Mouse (Mus musculus) kidney, embryonic 15.5 days (tissue): ENCODE measurements around the gene Srbd1. TPM values are rescaled to one million over a fixed set of nuclear protein-coding genes. Genes with fewer than 3 reads are reported as not detected.

ENCODE experiments used
- ATAC-seq: fragments of 200-750 bp; cut with Nextera tagmentation; replicated peaks from 2 replicates; pipeline ENCODE4 v1.8.0; 2017; ENCODE audit warnings: moderate TSS enrichment; ENCODE audit not compliant: low FRiP score
- H3K27ac ChIP-seq: fragments of 300-500 bp; sonication (generic); 2 replicates; pipeline ENCODE4 v1.5.1; 2015; ENCODE audit warnings: mild to moderate bottlenecking, inconsistent platforms
- H3K27me3 ChIP-seq: fragments of 300-500 bp; sonication (generic); 2 replicates; pipeline ENCODE4 v1.6.1; 2015; ENCODE audit warnings: inconsistent platforms
- H3K36me3 ChIP-seq: fragments of 300-500 bp; sonication (generic); 2 replicates; pipeline ENCODE4 v1.6.1; 2015; ENCODE audit warnings: inconsistent platforms
- H3K4me1 ChIP-seq: fragments of 300-500 bp; sonication (generic); 2 replicates; pipeline ENCODE4 v1.6.1; 2015; ENCODE audit warnings: inconsistent platforms
- H3K4me2 ChIP-seq: fragments of 300-500 bp; sonication (generic); 2 replicates; pipeline ENCODE4 v1.6.1; 2015; ENCODE audit warnings: moderate library complexity, mild to moderate bottlenecking, inconsistent platforms
- H3K4me3 ChIP-seq: fragments of 300-500 bp; sonication (generic); replicated peaks from 2 replicates; pipeline ENCODE4 v1.5.1; 2015; ENCODE audit warnings: mild to moderate bottlenecking, inconsistent platforms
- H3K9ac ChIP-seq: fragments of 300-500 bp; sonication (generic); 2 replicates; pipeline ENCODE4 v1.6.1; 2015; ENCODE audit warnings: mild to moderate bottlenecking, inconsistent platforms
- H3K9me3 ChIP-seq: fragments of 300-500 bp; sonication (generic); replicated peaks from 2 replicates; pipeline ENCODE4 v1.6.1; 2016; ENCODE audit warnings: inconsistent platforms
- WGBS: fragments of 180-500 bp; shearing (Covaris S2); methylation state at CpG from one replicate; pipeline ENCODE4 v1.1.7; 2015; ENCODE audit warnings: mixed read lengths; 5-methylcytosine and 5-hydroxymethylcytosine counted together
- polyA plus RNA-seq: library from polyadenylated mRNA; unstranded; fragments of >200 nt; fragmentation: Nextera tagmentation; extraction: Ambion mirVana; gene quantifications from 2 replicates; pipeline ENCODE4 v1.2.1, GENCODE M21; 2015

Srbd1 gene
- polyA plus RNA-seq, 1 experiment from 2014 or later: 21.0 TPM

- ATAC-seq: peak; percentile 78
- Histone ChIP-seq H3K4me3 (peak within 1 kb of the TSS; percentile 82), H3K9me3 (no peaks in the 10 kb centered on the region), H3K27me3 (no peaks in the 10 kb centered on the region), H3K27ac (peak within 1 kb of the TSS; percentile 100), H3K4me2 (peak within 1 kb of the TSS; percentile 97), H3K36me3 (peaks cover under 1% of the 10 kb centered on the region; the same call in 1 of the 2 replicates), H3K9ac (peak within 1 kb of the TSS; percentile 81), H3K4me1 (peaks cover 43% of the 10 kb centered on the region)
- under 1% methylated on average over 98 of the region's 115 CpGs for WGBS
These were observed 22.6 kb upstream of the Srbd1 start, which contains the start of gene Prkce for GRCm38 (mm10) chr17:86167320-86168230. Gene Prkce (plus strand): TSS chr17:86167785.

- peak; percentile 67 for ATAC-seq
- H3K4me3 ChIP-seq: peak overlapping the region; percentile 82
- peaks cover 46% of the 10 kb centered on the region for H3K4me1 ChIP-seq
- peak overlapping the region; percentile 97 for H3K4me2 ChIP-seq
- peak overlapping the region; percentile 100 for H3K27ac ChIP-seq
- no peaks in the 10 kb centered on the region for H3K27me3 ChIP-seq
- no peaks in the 10 kb centered on the region for H3K36me3 ChIP-seq
- no peaks in the 10 kb centered on the region for H3K9me3 ChIP-seq
- peak overlapping the region; percentile 81 for H3K9ac ChIP-seq
- under 1% methylated on average over 46 of the region's 46 CpGs for WGBS
These were observed 21.8 kb upstream of the Srbd1 start for GRCm38 (mm10) chr17:86166567-86167319.

DNA sequence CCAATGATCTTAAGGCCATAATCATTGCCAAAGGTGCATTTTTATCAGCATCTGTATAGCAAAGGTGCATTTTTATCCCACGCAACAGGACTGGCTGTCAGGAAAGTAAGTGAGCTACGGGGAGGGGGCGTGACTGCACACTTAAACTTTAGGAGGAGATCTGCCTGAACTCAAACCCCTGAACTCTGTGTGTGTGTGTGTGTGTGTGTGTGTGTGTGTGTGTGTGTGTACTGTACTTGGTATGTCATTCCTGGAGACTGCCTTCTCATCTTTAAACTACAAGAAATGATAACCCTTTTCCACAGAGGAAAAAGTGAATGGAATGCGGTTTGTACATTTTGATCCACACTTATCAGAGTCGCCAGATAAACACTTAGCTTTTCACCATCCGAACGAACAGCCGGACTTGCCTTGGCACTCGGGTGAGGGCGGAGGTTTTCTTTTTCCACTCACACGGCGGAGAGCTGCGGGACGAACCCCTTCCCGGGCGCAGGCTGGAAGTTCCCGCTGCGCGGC lies 21.1 kb upstream of the Srbd1 start:
- Histone ChIP-seq H3K27me3 (no peaks in the 10 kb centered on the region), H3K36me3 (no peaks in the 10 kb centered on the region), H3K9me3 (no peaks in the 10 kb centered on the region), H3K27ac (peak overlapping the region; percentile 100), H3K4me1 (peaks cover 46% of the 10 kb centered on the region), H3K4me3 (peak overlapping the region; percentile 82), H3K4me2 (peak overlapping the region; percentile 97), H3K9ac (peak overlapping the region; percentile 81)
- 2% methylated on average over 19 of the region's 19 CpGs for WGBS
- no peak for ATAC-seq

GRCm38 (mm10) chr17:86164416-86164815 lies 19.4 kb upstream of the Srbd1 start:
- no peak for ATAC-seq
- Histone ChIP-seq H3K27ac (no peak overlapping the region), H3K4me3 (no peak overlapping the region), H3K9ac (no peak overlapping the region), H3K4me1 (peaks cover 29% of the 10 kb centered on the region), H3K4me2 (no peak overlapping the region), H3K27me3 (no peaks in the 10 kb centered on the region), H3K9me3 (no peaks in the 10 kb centered on the region), H3K36me3 (no peaks in the 10 kb centered on the region)
- WGBS: 82% methylated on average over 7 of the region's 7 CpGs

DNA sequence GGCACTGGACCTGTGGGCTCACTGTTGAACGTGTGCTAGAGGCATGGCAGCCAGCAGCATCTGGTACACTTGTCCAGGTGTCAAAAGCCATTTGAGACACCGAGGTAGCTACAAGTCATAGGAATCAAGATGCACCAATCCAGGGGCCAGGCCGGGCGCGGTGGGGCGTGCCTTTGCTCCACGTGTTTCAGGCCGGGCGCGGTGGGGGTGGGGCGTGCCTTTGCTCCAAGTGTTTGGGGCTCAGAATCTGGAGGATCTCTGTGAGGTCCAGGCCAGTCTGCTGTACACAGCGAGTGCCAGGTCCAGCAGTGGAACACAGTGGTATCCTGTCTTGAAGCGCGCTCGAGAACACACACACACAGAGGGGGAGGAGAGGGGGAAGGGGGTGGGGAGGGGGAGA lies 17.7 kb upstream of the Srbd1 start:
- no peak for ATAC-seq
- no peaks in the 10 kb centered on the region for H3K27me3 ChIP-seq
- H3K9me3 ChIP-seq: no peaks in the 10 kb centered on the region
- H3K4me2 ChIP-seq: no peak overlapping the region
- no peak overlapping the region for H3K27ac ChIP-seq
- peaks cover 17% of the 10 kb centered on the region; the same call in 1 of the 2 replicates for H3K4me1 ChIP-seq
- WGBS: 72% methylated on average over 13 of the region's 15 CpGs
- no peak overlapping the region for H3K9ac ChIP-seq
- H3K36me3 ChIP-seq: no peaks in the 10 kb centered on the region
- H3K4me3 ChIP-seq: no peak overlapping the region

- no peaks in the 10 kb centered on the region for H3K36me3 ChIP-seq
- H3K4me1 ChIP-seq: no peaks in the 10 kb centered on the region
- 79% methylated on average over 6 of the region's 6 CpGs for WGBS
- H3K4me3 ChIP-seq: no peak overlapping the region
- no peak for ATAC-seq
- H3K27ac ChIP-seq: no peak overlapping the region
- no peak overlapping the region for H3K9ac ChIP-seq
- H3K27me3 ChIP-seq: no peaks in the 10 kb centered on the region
- no peak overlapping the region for H3K4me2 ChIP-seq
- H3K9me3 ChIP-seq: no peaks in the 10 kb centered on the region
These were observed 12.0 kb upstream of the Srbd1 start for GRCm38 (mm10) chr17:86156999-86157398.

- Histone ChIP-seq H3K36me3 (no peaks in the 10 kb centered on the region), H3K4me3 (no peak overlapping the region), H3K4me1 (peaks cover 4% of the 10 kb centered on the region), H3K9me3 (no peaks in the 10 kb centered on the region), H3K9ac (no peak overlapping the region), H3K4me2 (no peak overlapping the region), H3K27me3 (no peaks in the 10 kb centered on the region), H3K27ac (no peak overlapping the region)
- 13% methylated on average over 5 of the region's 5 CpGs for WGBS
- ATAC-seq: peak; percentile 95
These were observed 5.9 kb upstream of the Srbd1 start for GRCm38 (mm10) chr17:86150867-86151348.

DNA sequence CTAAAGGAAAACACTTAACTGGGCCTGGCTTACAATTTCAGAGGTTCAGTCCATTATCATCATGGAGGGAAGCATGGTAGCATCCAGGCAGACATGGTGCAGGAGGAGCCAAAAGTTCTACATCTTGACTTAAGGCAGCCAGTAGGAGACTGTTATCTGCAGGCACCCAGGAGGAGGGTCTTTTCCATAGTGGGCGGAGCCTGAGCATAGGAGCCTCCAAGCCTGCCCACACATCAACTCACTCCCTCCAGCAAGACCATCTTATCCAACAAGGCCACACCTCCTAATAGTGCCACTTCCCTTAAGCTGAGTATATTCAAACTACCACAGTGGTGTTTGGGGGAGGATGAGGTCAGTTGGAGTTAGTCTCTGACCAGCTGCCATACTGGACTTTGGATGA lies 4.8 kb upstream of the Srbd1 start:
- Histone ChIP-seq H3K9me3 (no peaks in the 10 kb centered on the region), H3K9ac (no peak overlapping the region), H3K36me3 (no peaks in the 10 kb centered on the region), H3K27ac (no peak overlapping the region), H3K4me3 (no peak overlapping the region), H3K4me1 (peaks cover 9% of the 10 kb centered on the region), H3K4me2 (no peak overlapping the region), H3K27me3 (no peaks in the 10 kb centered on the region)
- WGBS: 95% methylated on average over 1 of the region's 1 CpGs
- no peak for ATAC-seq

GRCm38 (mm10) chr17:86144537-86145078 lies 367 bp downstream of the Srbd1 start:
- H3K4me2 ChIP-seq: peak overlapping the region; percentile 95
- H3K4me3 ChIP-seq: peak overlapping the region; percentile 68
- peak overlapping the region; percentile 77 for H3K9ac ChIP-seq
- H3K9me3 ChIP-seq: no peaks in the 10 kb centered on the region
- ATAC-seq: peak; percentile 75
- H3K27ac ChIP-seq: peak overlapping the region; percentile 72
- 0 out of 2 replicates have a peak, but pooled peaks cover 9% of the 10 kb centered on the region for H3K36me3 ChIP-seq
- no peaks in the 10 kb centered on the region for H3K27me3 ChIP-seq
- under 1% methylated on average over 33 of the region's 33 CpGs for WGBS
- peaks cover 18% of the 10 kb centered on the region for H3K4me1 ChIP-seq

DNA sequence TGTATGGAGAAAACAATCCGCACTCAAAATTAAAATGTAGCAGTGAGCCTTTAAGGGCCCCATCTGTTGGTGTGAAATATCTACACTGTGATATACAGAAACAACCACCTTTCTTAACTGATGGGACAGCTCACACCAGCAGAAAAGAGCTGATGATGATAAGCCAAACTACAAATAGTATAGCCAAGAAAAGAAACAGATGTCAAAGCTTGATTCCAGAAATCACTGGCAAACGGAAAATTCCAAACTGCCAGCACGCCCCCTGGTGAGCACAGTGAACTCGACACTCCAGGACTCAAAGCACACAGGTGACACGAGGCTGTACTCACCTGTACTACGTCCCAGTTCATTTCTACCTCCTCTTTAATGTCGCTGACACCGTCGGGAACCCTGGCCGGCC lies 9.1 kb downstream of the Srbd1 start:
- Histone ChIP-seq H3K9me3 (no peaks in the 10 kb centered on the region), H3K4me1 (no peaks in the 10 kb centered on the region), H3K27me3 (no peaks in the 10 kb centered on the region), H3K4me3 (no peak overlapping the region), H3K27ac (no peak overlapping the region), H3K36me3 (peaks cover 74% of the 10 kb centered on the region), H3K4me2 (no peak overlapping the region), H3K9ac (no peak overlapping the region)
- ATAC-seq: no peak
- 87% methylated on average over 10 of the region's 10 CpGs for WGBS

- no peak overlapping the region for H3K4me2 ChIP-seq
- ATAC-seq: no peak
- WGBS: 72% methylated on average over 6 of the region's 6 CpGs
These were observed 10.5 kb downstream of the Srbd1 start for GRCm38 (mm10) chr17:86134461-86134860.

More at GRCm38 (mm10) chr17:86134461-86134860, 10.5 kb downstream of the Srbd1 start:
- no peaks in the 10 kb centered on the region for H3K9me3 ChIP-seq
- no peak overlapping the region for H3K27ac ChIP-seq
- H3K27me3 ChIP-seq: no peaks in the 10 kb centered on the region
- no peak overlapping the region for H3K4me3 ChIP-seq
- H3K36me3 ChIP-seq: peaks cover 83% of the 10 kb centered on the region
- no peaks in the 10 kb centered on the region for H3K4me1 ChIP-seq
- no peak overlapping the region for H3K9ac ChIP-seq
